Mouse (Mus musculus) liver, postnatal 0 days (tissue): Measurements from ENCODE around the gene Slc6a5.

Experiments
- CTCF ChIP-seq: sonication (generic); IDR thresholded peaks from 2 replicates; pipeline ENCODE4 v1.5.1; 2016; ENCODE audit warnings: antibody characterized with exemption, low read depth
- EP300 ChIP-seq: IDR thresholded peaks from 2 replicates; pipeline ENCODE4 v1.6.1; 2016; ENCODE audit warnings: antibody characterized with exemption, low read depth, mild to moderate bottlenecking

DNA sequence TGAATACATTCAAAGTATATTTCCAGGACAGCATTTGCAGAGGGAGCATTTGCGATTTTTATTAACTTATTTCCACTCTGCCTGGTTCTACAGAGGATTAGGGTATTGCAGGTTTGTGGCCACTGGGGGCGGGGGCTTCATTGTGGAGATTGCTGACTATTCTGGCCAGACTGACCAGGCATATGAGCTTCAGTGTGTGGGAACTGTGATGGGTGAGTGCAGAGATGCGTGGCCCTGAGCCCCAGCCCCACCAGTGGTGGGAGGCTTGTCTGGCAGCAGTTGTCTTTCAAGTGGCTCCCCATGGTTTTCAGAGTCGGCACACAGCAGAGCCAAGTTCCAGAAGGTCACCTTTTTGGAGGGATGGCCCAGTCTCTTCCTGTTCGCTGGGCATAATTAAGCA lies 32.5 kb downstream of the Slc6a5 start:
- no peak for TF ChIP-seq CTCF
- TF ChIP-seq EP300, result no peak
